Mouse (Mus musculus): Measurements from ENCODE around the gene B3gnt7. TPM values are rescaled to one million over a fixed set of nuclear protein-coding genes. Genes with fewer than 3 reads are reported as not detected.

Gene B3gnt7
- polyA plus RNA-seq, 1 experiment from 2014 or later = 4.9 TPM

GRCm38 (mm10) chr1:86269190-86269508, 33.5 kb upstream of the B3gnt7 start:
- H3K27me3 ChIP-seq (replicated peaks; ENCODE audit: control insufficient read depth, insufficient read depth, low read length) = no peaks in the 10 kb centered on the region
- no peak overlapping the region for H3K9ac ChIP-seq (ENCODE audit: low read depth, low read length)
- no peaks in the 10 kb centered on the region for H3K36me3 ChIP-seq (ENCODE audit: control insufficient read depth, insufficient read depth, low read length)
- H3K4me1 ChIP-seq (ENCODE audit: control insufficient read depth, insufficient read depth, low read length) = no peaks in the 10 kb centered on the region
- no peak overlapping the region for H3K27ac ChIP-seq (replicated peaks; ENCODE audit: low read depth, low read length)
- ATAC-seq (ENCODE audit: low read depth) (no peak), DNase-seq (ENCODE audit: low spot score) (no peak)
- 76% methylated on average over 4 of the region's 4 CpGs for WGBS
- no peak overlapping the region for H3K4me2 ChIP-seq (ENCODE audit: low read depth, low read length)
- no peak overlapping the region for H3K4me3 ChIP-seq (ENCODE audit: low read depth, low read length)
- H3K9me3 ChIP-seq (ENCODE audit: control insufficient read depth, low read length) = no peaks in the 10 kb centered on the region

DNA sequence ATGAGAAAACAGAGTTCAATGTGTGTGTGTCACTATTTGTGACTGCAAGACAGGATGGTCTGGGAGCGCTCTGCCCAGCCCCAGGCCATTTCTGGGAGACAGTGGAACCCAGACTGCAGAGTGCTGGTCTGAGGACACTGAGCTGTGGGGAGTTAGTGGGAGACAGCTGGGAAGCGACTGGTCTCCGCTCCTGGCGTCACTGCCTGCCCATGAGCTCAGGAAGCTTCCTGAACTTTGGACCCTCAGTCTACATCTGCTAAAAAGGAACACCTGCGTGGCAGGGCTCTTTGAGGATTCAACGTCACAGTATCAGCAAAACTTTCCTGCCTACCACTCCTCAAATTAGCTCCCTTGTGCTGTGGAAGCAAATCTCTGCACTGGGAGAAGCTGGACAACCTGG, 30.9 kb upstream of the B3gnt7 start:
- ATAC-seq (ENCODE audit: low read depth) (no peak), DNase-seq (ENCODE audit: low spot score) (no peak)
- Histone ChIP-seq H3K27me3 (replicated peaks; ENCODE audit: control insufficient read depth, insufficient read depth, low read length) (no peaks in the 10 kb centered on the region), H3K4me1 (ENCODE audit: control insufficient read depth, insufficient read depth, low read length) (no peaks in the 10 kb centered on the region), H3K4me2 (ENCODE audit: low read depth, low read length) (no peak overlapping the region), H3K9me3 (ENCODE audit: control insufficient read depth, low read length) (no peaks in the 10 kb centered on the region), H3K9ac (ENCODE audit: low read depth, low read length) (no peak overlapping the region), H3K27ac (replicated peaks; ENCODE audit: low read depth, low read length) (no peak overlapping the region), H3K36me3 (ENCODE audit: control insufficient read depth, insufficient read depth, low read length) (no peaks in the 10 kb centered on the region), H3K4me3 (ENCODE audit: low read depth, low read length) (no peak overlapping the region)
- WGBS = 62% methylated on average over 6 of the region's 6 CpGs

DNA sequence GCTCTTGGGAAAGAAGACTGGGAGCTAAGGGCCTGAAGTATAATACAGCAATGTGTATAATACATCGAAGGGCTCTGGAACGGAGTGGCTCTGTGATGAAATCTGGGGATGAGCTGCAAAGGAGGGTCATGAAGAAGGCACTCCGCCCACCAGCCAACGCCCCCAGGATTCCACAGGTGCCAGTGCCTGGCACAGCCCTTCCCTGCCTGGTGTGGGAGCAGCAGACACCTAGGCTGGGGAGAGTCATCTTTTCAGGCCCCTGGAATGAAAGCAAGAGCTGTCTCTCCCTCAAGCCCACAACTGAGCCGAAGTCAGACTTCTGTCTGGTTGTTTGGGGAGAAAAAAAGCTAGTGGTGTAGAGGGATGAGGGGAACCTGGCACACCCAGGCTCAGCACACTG, 25.6 kb upstream of the B3gnt7 start:
- no peak overlapping the region for H3K27ac ChIP-seq (replicated peaks; ENCODE audit: low read depth, low read length)
- H3K27me3 ChIP-seq (replicated peaks; ENCODE audit: control insufficient read depth, insufficient read depth, low read length) = no peaks in the 10 kb centered on the region
- H3K4me1 ChIP-seq (ENCODE audit: control insufficient read depth, insufficient read depth, low read length) = no peaks in the 10 kb centered on the region
- 88% methylated on average over 5 of the region's 5 CpGs for WGBS
- H3K4me3 ChIP-seq (ENCODE audit: low read depth, low read length) = no peak overlapping the region
- no peak for DNase-seq (ENCODE audit: low spot score)
- no peak overlapping the region for H3K4me2 ChIP-seq (ENCODE audit: low read depth, low read length)
- ATAC-seq (ENCODE audit: low read depth) = no peak
- no peaks in the 10 kb centered on the region for H3K36me3 ChIP-seq (ENCODE audit: control insufficient read depth, insufficient read depth, low read length)
- no peaks in the 10 kb centered on the region for H3K9me3 ChIP-seq (ENCODE audit: control insufficient read depth, low read length)
- no peak overlapping the region for H3K9ac ChIP-seq (ENCODE audit: low read depth, low read length)

GRCm38 (mm10) chr1:86281781-86282536, 20.7 kb upstream of the B3gnt7 start:
- Histone ChIP-seq H3K9ac (ENCODE audit: low read depth, low read length) (no peak overlapping the region), H3K27me3 (replicated peaks; ENCODE audit: control insufficient read depth, insufficient read depth, low read length) (no peaks in the 10 kb centered on the region), H3K4me3 (ENCODE audit: low read depth, low read length) (no peak overlapping the region), H3K36me3 (ENCODE audit: control insufficient read depth, insufficient read depth, low read length) (no peaks in the 10 kb centered on the region), H3K9me3 (ENCODE audit: control insufficient read depth, low read length) (no peaks in the 10 kb centered on the region), H3K4me2 (ENCODE audit: low read depth, low read length) (no peak overlapping the region), H3K27ac (replicated peaks; ENCODE audit: low read depth, low read length) (no peak overlapping the region), H3K4me1 (ENCODE audit: control insufficient read depth, insufficient read depth, low read length) (no peaks in the 10 kb centered on the region)
- ATAC-seq (ENCODE audit: low read depth) (no peak), DNase-seq (ENCODE audit: low spot score) (peak; percentile 17)
- 85% methylated on average over 11 of the region's 11 CpGs for WGBS

GRCm38 (mm10) chr1:86284101-86284500, 18.5 kb upstream of the B3gnt7 start:
- no peaks in the 10 kb centered on the region for H3K27me3 ChIP-seq (replicated peaks; ENCODE audit: control insufficient read depth, insufficient read depth, low read length)
- 88% methylated on average over 5 of the region's 5 CpGs for WGBS
- no peaks in the 10 kb centered on the region for H3K4me1 ChIP-seq (ENCODE audit: control insufficient read depth, insufficient read depth, low read length)
- no peak overlapping the region for H3K9ac ChIP-seq (ENCODE audit: low read depth, low read length)
- ATAC-seq (ENCODE audit: low read depth) (no peak), DNase-seq (ENCODE audit: low spot score) (no peak)
- H3K9me3 ChIP-seq (ENCODE audit: control insufficient read depth, low read length) = no peaks in the 10 kb centered on the region
- H3K36me3 ChIP-seq (ENCODE audit: control insufficient read depth, insufficient read depth, low read length) = no peaks in the 10 kb centered on the region
- H3K4me3 ChIP-seq (ENCODE audit: low read depth, low read length) = no peak overlapping the region
- H3K4me2 ChIP-seq (ENCODE audit: low read depth, low read length) = no peak overlapping the region
- no peak overlapping the region for H3K27ac ChIP-seq (replicated peaks; ENCODE audit: low read depth, low read length)

DNA sequence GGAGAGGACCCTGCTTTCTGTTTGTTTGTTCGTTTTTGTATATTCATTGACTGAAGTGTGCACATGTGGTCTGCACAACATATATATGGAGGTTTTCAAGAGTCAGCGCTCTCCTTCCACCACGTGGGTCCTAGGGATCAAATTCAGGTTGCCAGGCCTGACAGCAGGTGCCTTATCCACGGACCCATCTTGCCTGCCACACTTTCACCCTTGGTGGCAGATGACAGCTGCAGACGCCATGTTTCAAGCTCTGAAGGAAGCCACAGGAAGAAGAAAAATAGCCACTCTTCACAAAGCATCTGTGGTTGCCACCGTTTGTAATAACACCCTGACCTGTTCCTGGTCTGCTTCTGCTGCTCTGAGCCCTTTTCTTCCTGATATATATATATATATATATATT, 17.3 kb upstream of the B3gnt7 start:
- no peak overlapping the region for H3K27ac ChIP-seq (replicated peaks; ENCODE audit: low read depth, low read length)
- no peak overlapping the region for H3K4me3 ChIP-seq (ENCODE audit: low read depth, low read length)
- no peaks in the 10 kb centered on the region for H3K9me3 ChIP-seq (ENCODE audit: control insufficient read depth, low read length)
- no peaks in the 10 kb centered on the region for H3K36me3 ChIP-seq (ENCODE audit: control insufficient read depth, insufficient read depth, low read length)
- no peak for DNase-seq (ENCODE audit: low spot score)
- H3K4me1 ChIP-seq (ENCODE audit: control insufficient read depth, insufficient read depth, low read length) = no peaks in the 10 kb centered on the region
- H3K9ac ChIP-seq (ENCODE audit: low read depth, low read length) = no peak overlapping the region
- H3K27me3 ChIP-seq (replicated peaks; ENCODE audit: control insufficient read depth, insufficient read depth, low read length) = no peaks in the 10 kb centered on the region
- no peak overlapping the region for H3K4me2 ChIP-seq (ENCODE audit: low read depth, low read length)
- WGBS = 78% methylated on average over 6 of the region's 6 CpGs
- ATAC-seq (ENCODE audit: low read depth) = no peak

DNA sequence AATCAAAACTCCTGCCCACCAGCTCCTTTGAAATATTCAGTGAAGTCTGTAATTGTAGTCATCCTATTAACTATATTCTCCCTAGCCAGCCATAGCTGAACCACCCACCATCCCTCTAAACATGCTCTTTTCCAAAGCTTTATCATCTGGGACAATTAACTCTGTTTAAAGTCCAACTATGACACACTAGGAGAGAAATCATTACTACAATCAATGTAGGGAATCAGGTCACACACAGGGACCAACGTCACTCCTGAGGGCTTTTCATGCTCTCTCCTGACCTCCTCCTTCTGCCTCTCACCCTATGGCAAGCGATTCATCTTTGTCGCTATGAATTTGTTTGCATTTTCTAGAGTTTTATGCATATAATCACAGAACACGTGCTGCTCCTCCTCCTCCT, 15.2 kb upstream of the B3gnt7 start:
- 79% methylated on average over 4 of the region's 4 CpGs for WGBS
- no peak for DNase-seq (ENCODE audit: low spot score)
- no peak overlapping the region for H3K4me3 ChIP-seq (ENCODE audit: low read depth, low read length)

DNA sequence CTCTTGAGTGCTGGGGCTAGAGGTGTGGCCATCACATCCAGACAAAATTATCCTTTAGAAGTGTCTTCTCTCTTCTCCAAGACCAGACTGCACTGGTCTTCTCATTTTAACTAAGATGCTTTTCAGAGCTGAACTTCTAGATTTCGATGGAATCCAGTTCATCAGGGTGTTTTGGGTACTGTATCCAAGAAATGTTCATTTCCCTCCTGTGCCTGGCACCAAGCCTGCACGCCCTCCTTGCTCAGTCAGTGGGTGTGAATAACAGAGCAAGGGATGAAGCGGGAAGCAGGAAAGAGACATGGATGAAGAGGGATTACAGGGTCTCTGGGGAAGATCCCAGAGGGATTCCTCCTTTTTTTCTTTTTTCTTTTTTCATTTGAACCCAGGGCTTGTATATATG, 12.2 kb upstream of the B3gnt7 start:
- Histone ChIP-seq H3K9ac (ENCODE audit: low read depth, low read length) (no peak overlapping the region), H3K27ac (replicated peaks; ENCODE audit: low read depth, low read length) (no peak overlapping the region), H3K9me3 (ENCODE audit: control insufficient read depth, low read length) (no peaks in the 10 kb centered on the region), H3K4me2 (ENCODE audit: low read depth, low read length) (no peak overlapping the region), H3K4me1 (ENCODE audit: control insufficient read depth, insufficient read depth, low read length) (peaks cover 5% of the 10 kb centered on the region; the same call in 1 of the 2 replicates), H3K4me3 (ENCODE audit: low read depth, low read length) (no peak overlapping the region), H3K36me3 (ENCODE audit: control insufficient read depth, insufficient read depth, low read length) (no peaks in the 10 kb centered on the region), H3K27me3 (replicated peaks; ENCODE audit: control insufficient read depth, insufficient read depth, low read length) (no peaks in the 10 kb centered on the region)
- no peak for ATAC-seq (ENCODE audit: low read depth)
- DNase-seq (ENCODE audit: low spot score) = no peak
- 55% methylated on average over 3 of the region's 3 CpGs for WGBS

More for the DNA sequence above, 15.2 kb upstream of the B3gnt7 start:
- Histone ChIP-seq H3K36me3 (ENCODE audit: control insufficient read depth, insufficient read depth, low read length) (no peaks in the 10 kb centered on the region), H3K9ac (ENCODE audit: low read depth, low read length) (no peak overlapping the region), H3K4me1 (ENCODE audit: control insufficient read depth, insufficient read depth, low read length) (no peaks in the 10 kb centered on the region), H3K4me2 (ENCODE audit: low read depth, low read length) (no peak overlapping the region), H3K27ac (replicated peaks; ENCODE audit: low read depth, low read length) (no peak overlapping the region), H3K9me3 (ENCODE audit: control insufficient read depth, low read length) (no peaks in the 10 kb centered on the region), H3K27me3 (replicated peaks; ENCODE audit: control insufficient read depth, insufficient read depth, low read length) (no peaks in the 10 kb centered on the region)
- ATAC-seq (ENCODE audit: low read depth) = no peak

DNA sequence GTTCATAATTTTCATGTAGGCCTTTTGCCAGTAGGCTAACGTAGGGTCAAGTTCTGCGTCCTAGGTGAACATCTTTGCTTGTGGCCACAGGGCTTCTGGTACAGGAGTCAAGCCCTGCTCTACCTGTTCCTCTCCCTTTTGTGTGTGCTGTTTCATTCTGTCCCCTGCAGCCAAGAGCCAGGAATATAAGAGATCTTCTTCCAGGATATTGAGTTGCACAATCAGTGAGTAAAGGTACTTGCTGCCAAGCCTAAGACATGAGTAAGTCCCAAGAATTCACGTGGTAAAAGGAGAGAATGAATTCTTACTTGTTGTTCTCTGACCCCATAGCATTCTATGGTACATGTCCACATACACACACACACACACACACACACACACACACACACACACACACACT, 9.5 kb upstream of the B3gnt7 start:
- no peak overlapping the region for H3K4me3 ChIP-seq (ENCODE audit: low read depth, low read length)
- peaks cover 5% of the 10 kb centered on the region; the same call in 1 of the 2 replicates for H3K4me1 ChIP-seq (ENCODE audit: control insufficient read depth, insufficient read depth, low read length)
- ATAC-seq (ENCODE audit: low read depth) (no peak), DNase-seq (ENCODE audit: low spot score) (no peak)
- H3K9ac ChIP-seq (ENCODE audit: low read depth, low read length) = no peak overlapping the region
- no peaks in the 10 kb centered on the region for H3K27me3 ChIP-seq (replicated peaks; ENCODE audit: control insufficient read depth, insufficient read depth, low read length)
- H3K36me3 ChIP-seq (ENCODE audit: control insufficient read depth, insufficient read depth, low read length) = no peaks in the 10 kb centered on the region
- 81% methylated on average over 3 of the region's 3 CpGs for WGBS
- no peak overlapping the region for H3K27ac ChIP-seq (replicated peaks; ENCODE audit: low read depth, low read length)
- no peak overlapping the region for H3K4me2 ChIP-seq (ENCODE audit: low read depth, low read length)
- H3K9me3 ChIP-seq (ENCODE audit: control insufficient read depth, low read length) = no peaks in the 10 kb centered on the region
